Mouse (Mus musculus): ENCODE results near the gene Esrrb. TPM values are rescaled to one million over a fixed set of nuclear protein-coding genes. Genes with fewer than 3 reads are reported as not detected.

The Esrrb gene
- 149 and 152 TPM in 2 replicates for polyA plus RNA-seq (2011; ENCODE audit: insufficient read depth, insufficient read length, low read depth, missing spikeins)

- H3K27me3 ChIP-seq (ENCODE audit: control insufficient read depth, insufficient read depth, low read length, poor library complexity, severe bottlenecking), result no peaks in the 10 kb centered on the region
- H3K9me3 ChIP-seq (replicated peaks; ENCODE audit: control insufficient read depth, insufficient read depth, low read length, poor library complexity, severe bottlenecking), result no peaks in the 10 kb centered on the region
- peaks cover 2% of the 10 kb centered on the region for H3K4me1 ChIP-seq (ENCODE audit: control insufficient read depth, insufficient read depth, low read length)
- H3K27ac ChIP-seq (ENCODE audit: insufficient read depth, low read length), result no peak within 1 kb of the TSS
- H3K9ac ChIP-seq (ENCODE audit: low read depth, poor library complexity, severe bottlenecking), result no peak within 1 kb of the TSS
- no peaks in the 10 kb centered on the region for H3K36me3 ChIP-seq (ENCODE audit: control insufficient read depth, insufficient read depth, low read length, poor library complexity, severe bottlenecking)
- TF ChIP-seq CTCF (IDR thresholded peaks at IDR 0.05; ENCODE audit: low read depth, low read length) (no peak), EP300 (IDR thresholded peaks at IDR 0.05; ENCODE audit: insufficient read depth, low read depth, low read length) (no peak), POLR2A (IDR thresholded peaks at IDR 0.05; ENCODE audit: insufficient read depth, low read length) (no peak)
- no peak within 1 kb of the TSS for H3K4me3 ChIP-seq (ENCODE audit: low read depth, low read length)
These were observed at the start of gene Esrrb for GRCm38 (mm10) chr12:86360696-86361631. Esrrb (plus strand) TSS chr12:86361117.

- Histone ChIP-seq H3K36me3 (ENCODE audit: control insufficient read depth, insufficient read depth, low read length, poor library complexity, severe bottlenecking) (no peaks in the 10 kb centered on the region), H3K4me1 (ENCODE audit: control insufficient read depth, insufficient read depth, low read length) (no peaks in the 10 kb centered on the region), H3K27me3 (ENCODE audit: control insufficient read depth, insufficient read depth, low read length, poor library complexity, severe bottlenecking) (no peaks in the 10 kb centered on the region), H3K27ac (ENCODE audit: insufficient read depth, low read length) (no peak overlapping the region), H3K9ac (ENCODE audit: low read depth, poor library complexity, severe bottlenecking) (no peak overlapping the region), H3K4me3 (ENCODE audit: low read depth, low read length) (peak overlapping the region; percentile 7; the same call in 1 of the 2 replicates), H3K9me3 (replicated peaks; ENCODE audit: control insufficient read depth, insufficient read depth, low read length, poor library complexity, severe bottlenecking) (no peaks in the 10 kb centered on the region)
- TF ChIP-seq CTCF (IDR thresholded peaks at IDR 0.05; ENCODE audit: low read depth, low read length), result no peak
- TF ChIP-seq POLR2A (IDR thresholded peaks at IDR 0.05; ENCODE audit: insufficient read depth, low read length), result no peak
- TF ChIP-seq EP300 (IDR thresholded peaks at IDR 0.05; ENCODE audit: insufficient read depth, low read depth, low read length), result no peak
These were observed 40.3 kb upstream of the Esrrb start for GRCm38 (mm10) chr12:86320629-86321028.

- no peaks in the 10 kb centered on the region for H3K36me3 ChIP-seq (ENCODE audit: control insufficient read depth, insufficient read depth, low read length, poor library complexity, severe bottlenecking)
- no peaks in the 10 kb centered on the region for H3K9me3 ChIP-seq (replicated peaks; ENCODE audit: control insufficient read depth, insufficient read depth, low read length, poor library complexity, severe bottlenecking)
- no peak overlapping the region for H3K27ac ChIP-seq (ENCODE audit: insufficient read depth, low read length)
- H3K9ac ChIP-seq (ENCODE audit: low read depth, poor library complexity, severe bottlenecking), result no peak overlapping the region
- H3K4me3 ChIP-seq (ENCODE audit: low read depth, low read length), result no peak overlapping the region
- no peaks in the 10 kb centered on the region for H3K27me3 ChIP-seq (ENCODE audit: control insufficient read depth, insufficient read depth, low read length, poor library complexity, severe bottlenecking)
- no peak for TF ChIP-seq EP300 (IDR thresholded peaks at IDR 0.05; ENCODE audit: insufficient read depth, low read depth, low read length)
- TF ChIP-seq POLR2A (IDR thresholded peaks at IDR 0.05; ENCODE audit: insufficient read depth, low read length), result no peak
- no peak for TF ChIP-seq CTCF (IDR thresholded peaks at IDR 0.05; ENCODE audit: low read depth, low read length)
- no peaks in the 10 kb centered on the region for H3K4me1 ChIP-seq (ENCODE audit: control insufficient read depth, insufficient read depth, low read length)
These were observed 36.6 kb upstream of the Esrrb start for GRCm38 (mm10) chr12:86324297-86324696.

GRCm38 (mm10) chr12:86329813-86330212 lies 31.1 kb upstream of the Esrrb start:
- Histone ChIP-seq H3K4me1 (ENCODE audit: control insufficient read depth, insufficient read depth, low read length) (no peaks in the 10 kb centered on the region), H3K27ac (ENCODE audit: insufficient read depth, low read length) (no peak overlapping the region), H3K9ac (ENCODE audit: low read depth, poor library complexity, severe bottlenecking) (no peak overlapping the region), H3K36me3 (ENCODE audit: control insufficient read depth, insufficient read depth, low read length, poor library complexity, severe bottlenecking) (no peaks in the 10 kb centered on the region), H3K9me3 (replicated peaks; ENCODE audit: control insufficient read depth, insufficient read depth, low read length, poor library complexity, severe bottlenecking) (no peaks in the 10 kb centered on the region), H3K27me3 (ENCODE audit: control insufficient read depth, insufficient read depth, low read length, poor library complexity, severe bottlenecking) (no peaks in the 10 kb centered on the region), H3K4me3 (ENCODE audit: low read depth, low read length) (no peak overlapping the region)
- no peak for TF ChIP-seq CTCF (IDR thresholded peaks at IDR 0.05; ENCODE audit: low read depth, low read length)
- no peak for TF ChIP-seq POLR2A (IDR thresholded peaks at IDR 0.05; ENCODE audit: insufficient read depth, low read length)
- TF ChIP-seq EP300 (IDR thresholded peaks at IDR 0.05; ENCODE audit: insufficient read depth, low read depth, low read length), result no peak

- Histone ChIP-seq H3K27ac (ENCODE audit: insufficient read depth, low read length) (no peak overlapping the region), H3K4me1 (ENCODE audit: control insufficient read depth, insufficient read depth, low read length) (no peaks in the 10 kb centered on the region), H3K4me3 (ENCODE audit: low read depth, low read length) (no peak overlapping the region), H3K9me3 (replicated peaks; ENCODE audit: control insufficient read depth, insufficient read depth, low read length, poor library complexity, severe bottlenecking) (no peaks in the 10 kb centered on the region), H3K27me3 (ENCODE audit: control insufficient read depth, insufficient read depth, low read length, poor library complexity, severe bottlenecking) (no peaks in the 10 kb centered on the region), H3K9ac (ENCODE audit: low read depth, poor library complexity, severe bottlenecking) (no peak overlapping the region), H3K36me3 (ENCODE audit: control insufficient read depth, insufficient read depth, low read length, poor library complexity, severe bottlenecking) (no peaks in the 10 kb centered on the region)
- TF ChIP-seq POLR2A (IDR thresholded peaks at IDR 0.05; ENCODE audit: insufficient read depth, low read length), result no peak
- no peak for TF ChIP-seq CTCF (IDR thresholded peaks at IDR 0.05; ENCODE audit: low read depth, low read length)
- TF ChIP-seq EP300 (IDR thresholded peaks at IDR 0.05; ENCODE audit: insufficient read depth, low read depth, low read length), result no peak
These were observed 30.2 kb upstream of the Esrrb start for GRCm38 (mm10) chr12:86330684-86331083.

GRCm38 (mm10) chr12:86331248-86331647 lies 29.7 kb upstream of the Esrrb start:
- H3K9ac ChIP-seq (ENCODE audit: low read depth, poor library complexity, severe bottlenecking), result no peak overlapping the region
- H3K9me3 ChIP-seq (replicated peaks; ENCODE audit: control insufficient read depth, insufficient read depth, low read length, poor library complexity, severe bottlenecking), result no peaks in the 10 kb centered on the region
- no peak overlapping the region for H3K27ac ChIP-seq (ENCODE audit: insufficient read depth, low read length)
- TF ChIP-seq POLR2A (IDR thresholded peaks at IDR 0.05; ENCODE audit: insufficient read depth, low read length), result no peak
- no peak for TF ChIP-seq CTCF (IDR thresholded peaks at IDR 0.05; ENCODE audit: low read depth, low read length)
- no peak for TF ChIP-seq EP300 (IDR thresholded peaks at IDR 0.05; ENCODE audit: insufficient read depth, low read depth, low read length)
- no peaks in the 10 kb centered on the region for H3K36me3 ChIP-seq (ENCODE audit: control insufficient read depth, insufficient read depth, low read length, poor library complexity, severe bottlenecking)
- H3K27me3 ChIP-seq (ENCODE audit: control insufficient read depth, insufficient read depth, low read length, poor library complexity, severe bottlenecking), result no peaks in the 10 kb centered on the region
- H3K4me3 ChIP-seq (ENCODE audit: low read depth, low read length), result no peak overlapping the region
- H3K4me1 ChIP-seq (ENCODE audit: control insufficient read depth, insufficient read depth, low read length), result no peaks in the 10 kb centered on the region

Measured in ES-Bruce4 (cell line).